ENCODE assay signal across 14 mouse cellular contexts in genomic region chr16:26164066-26164465, GRCm38 (mm10). TPM values are rescaled to one million over a fixed set of nuclear protein-coding genes. Genes with fewer than 3 reads are reported as not detected.
DNase-seq lines count a peak whose midpoint lies in the region.
"Had no signal": no experiment of that assay in that cellular context is flagged by ENCODE, and none has a peak within 500 bp of the region (broad histone marks: within the 10 kb centered on the region; RNA-seq: fewer than 3 reads in every experiment).

No protein-coding gene starts in this region.

- intact Hi-C loops in heart, postnatal 10 days (cut with DNase I): no loop called here
- intact Hi-C loops in left cerebral cortex, postnatal 4 days (cut with DNase I): no loop called here

- DNase-seq in heart, postnatal 10 days: peak; percentile 8 to 19
- DNase-seq in heart, adult 8-10 months (ENCODE audit: low spot score): no peak
- DNase-seq in 3134 (ENCODE audit: extremely low read depth, insufficient read length, low spot score): peak; percentile 22
- peak; percentile 88 for DNase-seq in Muller cell, postnatal 12 days (ENCODE audit: inconsistent ontology term)
- peak; percentile 15 to 44 for DNase-seq in kidney, postnatal 36 days
- no peak for DNase-seq in cerebellum, adult 8-10 months
- no peak for DNase-seq in left cerebral cortex, postnatal 4 days
- DNase-seq: adrenal gland, adult 2 months; cerebellum, adult 11 months; cerebellum, postnatal 36 days; layer of hippocampus, postnatal 36 days; spleen, adult 18-20 months; thymus, adult 18-20 months had no signal

RNA-seq across cellular contexts. Expression of gene P3h2, which starts 58.5 kb away (rescaled TPM):
- 1 to 10 TPM; 5.7 to 6.8 TPM for total RNA-seq in heart, postnatal 10 days (2021)
- 1 to 10 TPM; 2.6 to 4.6 (median 3.6) TPM for total RNA-seq in heart, adult 8-10 months (2022)
- 1 to 10 TPM; 1.8 to 2.5 TPM for total RNA-seq in left cerebral cortex, postnatal 4 days (2021)
- total RNA-seq: G1E had no signal

Comparison
In these comparisons a context has a peak if more than half of its experiments do, and no peak if none do; other contexts are left out.
1. DNase-seq: peak in heart, postnatal 10 days (2 of 2), 3134 (single experiment), Muller cell, postnatal 12 days (single experiment) and kidney, postnatal 36 days (2 of 2); none in heart, adult 8-10 months (single experiment), cerebellum, adult 8-10 months (single experiment) and left cerebral cortex, postnatal 4 days (single experiment).